Mouse (Mus musculus) stomach, postnatal 0 days (tissue): ENCODE data around the gene Thoc3. TPM values are rescaled to one million over a fixed set of nuclear protein-coding genes. Genes with fewer than 3 reads are reported as not detected.

Experiments
- ATAC-seq: fragments of 200-750 bp; cut with Nextera tagmentation; 2 replicates; pipeline ENCODE4 v1.8.0; 2017; ENCODE audit not compliant: low FRiP score, low TSS enrichment
- DNase-seq: peaks from one replicate; pipeline ENCODE4 v3.0.0-alpha.2; 2016; ENCODE audit warnings: low spot score
- H3K27ac ChIP-seq: fragments of 300-500 bp; sonication (generic); replicated peaks from 2 replicates; pipeline ENCODE4 v1.5.1; 2014; ENCODE audit warnings: mild to moderate bottlenecking, control low read depth
- H3K27me3 ChIP-seq: fragments of 300-500 bp; sonication (generic); 2 replicates; pipeline ENCODE4 v1.6.1; 2014; ENCODE audit warnings: low read length; ENCODE audit not compliant: control insufficient read depth, insufficient read depth
- H3K36me3 ChIP-seq: fragments of 300-500 bp; sonication (generic); 2 replicates; pipeline ENCODE4 v1.6.1; 2014; ENCODE audit warnings: low read length, mixed read lengths; ENCODE audit not compliant: control insufficient read depth, insufficient read depth
- H3K4me1 ChIP-seq: fragments of 300-500 bp; sonication (generic); replicated peaks from 2 replicates; pipeline ENCODE4 v1.6.1; 2014; ENCODE audit warnings: antibody characterized with exemption; ENCODE audit not compliant: control insufficient read depth, insufficient read depth
- H3K4me2 ChIP-seq: fragments of 300-500 bp; sonication (generic); replicated peaks from 2 replicates; pipeline ENCODE4 v1.6.1; 2014; ENCODE audit warnings: low read depth, mild to moderate bottlenecking, control low read depth, moderate library complexity
- H3K4me3 ChIP-seq: fragments of 300-500 bp; sonication (generic); 2 replicates; pipeline ENCODE4 v1.5.1; 2014; ENCODE audit warnings: low read depth, low read length, control low read depth
- H3K9ac ChIP-seq: fragments of 300-500 bp; sonication (generic); 2 replicates; pipeline ENCODE4 v1.6.1; 2014; ENCODE audit warnings: mild to moderate bottlenecking, low read length, control low read depth, mixed read lengths
- H3K9me3 ChIP-seq: fragments of 300-500 bp; sonication (generic); 2 replicates; pipeline ENCODE4 v1.6.1; 2016; ENCODE audit warnings: low read length; ENCODE audit not compliant: control insufficient read depth
- CTCF ChIP-seq: IDR thresholded peaks from 2 replicates; pipeline ENCODE4 v1.5.1; 2016; ENCODE audit warnings: antibody characterized with exemption, low read depth, mild to moderate bottlenecking, moderate library complexity
- EP300 ChIP-seq: optimal IDR thresholded peaks from 2 replicates; pipeline ENCODE3; 2016; ENCODE audit warnings: antibody characterized with exemption
- WGBS: fragments of 180-500 bp; shearing (Covaris S2); extraction: QIAGEN DNeasy Blood & Tissue Kit; methylation state at CpG from one replicate; pipeline ENCODE4 v1.1.7; 2014; 5-methylcytosine and 5-hydroxymethylcytosine counted together
- polyA plus RNA-seq: library from polyadenylated mRNA; unstranded; fragments of >200 nt; fragmentation: Nextera tagmentation; extraction: Ambion mirVana; gene quantifications from 2 replicates; pipeline ENCODE4 v1.2.1, GENCODE M21; 2015

Gene Thoc3
- polyA plus RNA-seq, 1 experiment from 2014 or later = 52.4 TPM

GRCm38 (mm10) chr13:54457062-54457461 is 11.6 kb downstream of the Thoc3 start:
- Histone ChIP-seq H3K9ac (no peak overlapping the region), H3K9me3 (no peaks in the 10 kb centered on the region), H3K4me2 (no peak overlapping the region), H3K36me3 (peaks cover 19% of the 10 kb centered on the region), H3K27me3 (no peaks in the 10 kb centered on the region), H3K4me3 (no peak overlapping the region), H3K4me1 (no peaks in the 10 kb centered on the region), H3K27ac (no peak overlapping the region)
- WGBS = 60% methylated on average over 2 of the region's 2 CpGs
- peak; percentile 63 for DNase-seq
- 0 out of 2 replicates have a peak, but pooled peaks have one; percentile 57 for ATAC-seq
- TF ChIP-seq EP300 (no peak), CTCF (peak; percentile 73)

- Histone ChIP-seq H3K9me3 (no peaks in the 10 kb centered on the region), H3K27ac (no peak overlapping the region; the same call in 1 of the 2 replicates), H3K9ac (0 out of 2 replicates have a peak overlapping the region, but pooled peaks have one; percentile 18), H3K36me3 (no peaks in the 10 kb centered on the region), H3K4me2 (no peak overlapping the region), H3K4me3 (no peak overlapping the region), H3K27me3 (no peaks in the 10 kb centered on the region), H3K4me1 (no peaks in the 10 kb centered on the region)
- WGBS = 6% methylated on average over 14 of the region's 15 CpGs
- DNase-seq = peak; percentile 33
- peak; percentile 43; the same call in 1 of the 2 replicates for ATAC-seq
- TF ChIP-seq EP300 (no peak), CTCF (peak; percentile 66)
These were observed 21.0 kb downstream of the Thoc3 start for GRCm38 (mm10) chr13:54447496-54448224.

GRCm38 (mm10) chr13:54446686-54447495 is 21.8 kb downstream of the Thoc3 start:
- Histone ChIP-seq H3K4me1 (no peaks in the 10 kb centered on the region), H3K4me2 (no peak overlapping the region), H3K9me3 (no peaks in the 10 kb centered on the region), H3K4me3 (no peak overlapping the region), H3K9ac (no peak overlapping the region), H3K36me3 (no peaks in the 10 kb centered on the region), H3K27ac (no peak overlapping the region), H3K27me3 (no peaks in the 10 kb centered on the region)
- DNase-seq (peak; percentile 84), ATAC-seq (peak; percentile 62)
- TF ChIP-seq EP300 (no peak), CTCF (peak; percentile 99)
- WGBS = 19% methylated on average over 19 of the region's 19 CpGs

GRCm38 (mm10) chr13:54443693-54444092 is 25.0 kb downstream of the Thoc3 start:
- WGBS = 76% methylated on average over 3 of the region's 3 CpGs
- no peak for ATAC-seq
- Histone ChIP-seq H3K36me3 (no peaks in the 10 kb centered on the region), H3K27me3 (no peaks in the 10 kb centered on the region), H3K4me2 (no peak overlapping the region), H3K9ac (no peak overlapping the region), H3K27ac (no peak overlapping the region), H3K9me3 (no peaks in the 10 kb centered on the region), H3K4me3 (no peak overlapping the region), H3K4me1 (no peaks in the 10 kb centered on the region)
- no peak for DNase-seq
- TF ChIP-seq CTCF (no peak), EP300 (no peak)

- Histone ChIP-seq H3K27ac (no peak overlapping the region), H3K9ac (no peak overlapping the region), H3K27me3 (no peaks in the 10 kb centered on the region), H3K9me3 (no peaks in the 10 kb centered on the region), H3K4me3 (no peak overlapping the region), H3K36me3 (no peaks in the 10 kb centered on the region), H3K4me2 (no peak overlapping the region), H3K4me1 (no peaks in the 10 kb centered on the region)
- 22% methylated on average over 7 of the region's 7 CpGs for WGBS
- peak; percentile 92 for ATAC-seq
- DNase-seq = peak; percentile 90
- TF ChIP-seq EP300 (no peak), CTCF (no peak)
These were observed 28.7 kb downstream of the Thoc3 start for GRCm38 (mm10) chr13:54439912-54440311.
